Mouse (Mus musculus): ENCODE data around the gene Dnase1l3. TPM values are rescaled to one million over a fixed set of nuclear protein-coding genes. Genes with fewer than 3 reads are reported as not detected.
"Not testable (repeated sequence)": the region's sequence is repeated elsewhere in the genome, so short reads cannot be mapped to it uniquely, and the experiment has no call there.

Gene Dnase1l3
- polyA plus RNA-seq, 1 experiment from 2014 or later, result not detected

DNA sequence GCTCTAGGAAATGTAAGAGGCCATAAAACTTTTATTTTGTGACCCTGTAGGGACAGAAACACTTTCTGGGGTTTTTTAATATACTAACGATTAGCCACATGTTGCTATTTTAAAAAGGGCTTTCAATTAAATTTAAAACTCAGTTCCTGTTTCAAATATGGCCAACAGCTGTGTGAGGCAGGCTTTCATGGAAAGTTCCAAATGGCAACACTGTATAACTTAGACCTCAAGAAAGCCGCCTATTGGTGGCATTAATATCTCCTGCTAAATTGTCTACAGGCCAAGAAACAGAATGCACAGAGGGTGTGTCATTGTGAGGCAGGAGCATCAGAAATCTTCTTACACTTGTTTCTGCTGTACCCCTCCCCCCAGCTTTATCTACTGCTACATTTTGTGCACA, 13.1 kb upstream of the Dnase1l3 start:
- Histone ChIP-seq H3K4me3 (no peak overlapping the region), H3K27me3 (ENCODE audit: insufficient read depth, poor library complexity, severe bottlenecking) (peaks cover 8% of the 10 kb centered on the region), H3K36me3 (no peaks in the 10 kb centered on the region), H3K9me3 (no peaks in the 10 kb centered on the region), H3K27ac (no peak overlapping the region), H3K4me1 (0 out of 2 replicates have a peak, but pooled peaks cover 8% of the 10 kb centered on the region)
- no peak for DNase-seq (ENCODE audit: low spot score)
- 81% methylated on average over 2 of the region's 2 CpGs for WGBS

DNA sequence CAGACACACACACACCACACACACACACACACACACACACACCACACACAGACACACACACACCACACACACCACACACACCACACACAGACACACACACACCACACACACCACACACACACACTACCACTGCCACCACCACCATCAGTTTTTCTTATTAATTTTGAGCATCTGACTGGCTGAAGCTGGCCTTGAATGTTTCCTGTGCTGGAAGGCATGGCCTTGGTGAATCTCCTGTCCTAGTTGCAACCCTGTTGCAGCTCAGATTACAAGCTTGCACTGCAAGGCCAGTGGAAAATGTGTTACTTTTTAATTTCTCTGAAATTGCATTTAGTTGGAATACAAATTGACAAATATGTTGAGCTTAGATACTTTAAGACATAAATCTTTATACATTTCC, 12.7 kb upstream of the Dnase1l3 start:
- Histone ChIP-seq H3K9me3 (no peaks in the 10 kb centered on the region), H3K27ac (no peak overlapping the region), H3K27me3 (ENCODE audit: insufficient read depth, poor library complexity, severe bottlenecking) (peaks cover 13% of the 10 kb centered on the region), H3K4me1 (0 out of 2 replicates have a peak, but pooled peaks cover 10% of the 10 kb centered on the region), H3K4me3 (no peak overlapping the region), H3K36me3 (no peaks in the 10 kb centered on the region)
- no peak for DNase-seq (ENCODE audit: low spot score)

DNA sequence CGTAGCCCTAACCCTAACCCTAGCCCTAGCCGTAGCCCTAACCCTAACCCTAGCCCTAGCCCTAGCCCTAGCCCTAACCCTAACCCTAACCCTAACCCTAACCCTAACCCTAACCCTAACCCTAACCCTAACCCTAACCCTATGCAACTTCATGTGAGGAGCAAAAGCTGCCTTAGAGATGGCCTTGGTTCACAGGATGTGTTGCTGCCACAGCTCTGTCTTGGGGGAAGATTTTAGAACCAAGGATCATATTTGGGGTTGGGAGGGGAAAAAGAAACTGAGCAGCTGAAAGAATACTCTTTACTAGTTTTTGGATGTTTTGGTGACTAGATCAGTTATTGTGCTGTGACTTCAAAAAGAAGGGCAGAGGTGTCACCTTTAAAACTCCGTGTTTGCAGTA, 11.7 kb upstream of the Dnase1l3 start:
- Histone ChIP-seq H3K4me1 (peaks cover 14% of the 10 kb centered on the region; the same call in 1 of the 2 replicates), H3K27me3 (ENCODE audit: insufficient read depth, poor library complexity, severe bottlenecking) (peaks cover 23% of the 10 kb centered on the region)
- not testable (repeated sequence) for DNase-seq (ENCODE audit: low spot score); H3K27ac ChIP-seq; H3K4me3 ChIP-seq; H3K36me3 ChIP-seq; H3K9me3 ChIP-seq
- WGBS, result 63% methylated on average over 3 of the region's 3 CpGs

DNA sequence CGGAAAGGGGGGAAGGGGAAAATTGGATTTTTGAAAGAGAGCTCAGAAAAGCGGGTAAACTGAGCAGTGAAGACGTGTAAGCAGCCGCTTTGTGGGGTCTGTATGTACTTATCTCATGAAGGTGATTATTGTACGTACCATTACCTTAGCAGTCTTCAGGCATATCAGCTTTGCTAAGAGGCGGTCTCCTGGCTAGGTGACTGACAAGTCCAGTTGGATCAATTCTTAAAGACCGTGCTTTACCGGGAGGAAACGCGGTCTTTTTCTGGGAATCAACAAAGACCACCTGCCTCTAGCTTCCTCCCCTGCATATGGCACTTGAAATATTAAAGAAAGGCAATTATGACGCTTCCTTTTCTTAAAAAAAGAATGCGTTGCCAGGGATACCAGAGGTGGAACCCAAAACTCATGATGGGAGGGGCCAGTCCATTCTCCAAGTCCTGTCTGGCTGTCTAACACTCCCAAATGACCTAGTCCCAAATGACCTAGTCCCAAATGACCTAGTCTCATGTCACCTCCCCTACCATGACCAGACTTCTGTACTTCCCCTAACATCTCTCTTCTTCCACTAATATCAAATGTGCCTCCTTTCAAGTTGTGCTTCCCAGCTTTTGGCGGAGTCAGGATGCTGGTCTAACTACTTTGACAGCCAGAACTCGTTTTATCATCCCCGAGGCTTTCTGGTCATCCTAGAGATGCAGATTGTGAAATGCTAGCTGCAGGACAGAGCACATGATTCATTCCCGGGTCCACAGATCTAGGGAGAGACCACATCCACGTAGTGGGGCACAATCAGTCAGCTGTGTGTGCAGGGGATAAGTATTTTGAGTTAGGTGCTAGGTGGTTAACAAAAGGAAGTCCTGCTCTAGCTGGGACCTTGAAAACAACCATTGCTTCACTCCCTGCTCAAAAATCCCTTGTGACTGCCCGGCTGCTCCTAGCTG, 9.6 kb upstream of the Dnase1l3 start:
- Histone ChIP-seq H3K4me1 (peaks cover 16% of the 10 kb centered on the region; the same call in 1 of the 2 replicates), H3K27me3 (ENCODE audit: insufficient read depth, poor library complexity, severe bottlenecking) (peaks cover 43% of the 10 kb centered on the region), H3K4me3 (peak overlapping the region; percentile 73), H3K9me3 (no peaks in the 10 kb centered on the region), H3K36me3 (no peaks in the 10 kb centered on the region), H3K27ac (no peak overlapping the region)
- WGBS, result 54% methylated on average over 18 of the region's 18 CpGs
- no peak for DNase-seq (ENCODE audit: low spot score)

DNA sequence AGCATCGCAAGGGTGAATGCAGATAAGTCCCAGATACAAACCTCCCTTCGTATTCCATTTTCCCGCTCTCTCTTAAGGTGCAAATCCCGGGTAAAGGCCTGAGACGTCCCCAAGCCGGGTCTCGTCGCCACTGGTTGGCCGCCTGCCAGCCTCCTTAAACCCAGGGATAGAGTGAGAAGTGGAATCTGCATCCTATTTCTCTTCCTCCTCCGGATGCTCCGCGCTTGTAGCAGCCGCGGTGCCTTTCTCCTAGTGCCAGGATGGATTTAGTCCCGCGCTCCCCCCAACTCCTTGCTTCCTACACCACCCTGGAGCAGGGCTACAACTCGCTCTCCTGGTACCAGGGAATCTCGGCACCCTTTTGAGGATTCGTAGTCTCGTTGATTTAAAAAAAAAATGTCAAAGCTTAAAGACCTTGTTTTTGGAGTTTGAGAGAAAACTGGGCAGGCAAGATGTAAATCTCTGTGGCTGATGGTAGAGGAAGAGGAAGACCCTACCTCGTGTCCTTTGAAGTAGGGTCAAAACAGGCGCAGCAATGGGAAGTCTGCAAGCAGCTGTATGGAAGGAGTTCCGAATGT, 8.8 kb upstream of the Dnase1l3 start:
- DNase-seq (ENCODE audit: low spot score), result no peak
- H3K27ac ChIP-seq, result peak overlapping the region; percentile 78
- 1% methylated on average over 23 of the region's 23 CpGs for WGBS

DNA sequence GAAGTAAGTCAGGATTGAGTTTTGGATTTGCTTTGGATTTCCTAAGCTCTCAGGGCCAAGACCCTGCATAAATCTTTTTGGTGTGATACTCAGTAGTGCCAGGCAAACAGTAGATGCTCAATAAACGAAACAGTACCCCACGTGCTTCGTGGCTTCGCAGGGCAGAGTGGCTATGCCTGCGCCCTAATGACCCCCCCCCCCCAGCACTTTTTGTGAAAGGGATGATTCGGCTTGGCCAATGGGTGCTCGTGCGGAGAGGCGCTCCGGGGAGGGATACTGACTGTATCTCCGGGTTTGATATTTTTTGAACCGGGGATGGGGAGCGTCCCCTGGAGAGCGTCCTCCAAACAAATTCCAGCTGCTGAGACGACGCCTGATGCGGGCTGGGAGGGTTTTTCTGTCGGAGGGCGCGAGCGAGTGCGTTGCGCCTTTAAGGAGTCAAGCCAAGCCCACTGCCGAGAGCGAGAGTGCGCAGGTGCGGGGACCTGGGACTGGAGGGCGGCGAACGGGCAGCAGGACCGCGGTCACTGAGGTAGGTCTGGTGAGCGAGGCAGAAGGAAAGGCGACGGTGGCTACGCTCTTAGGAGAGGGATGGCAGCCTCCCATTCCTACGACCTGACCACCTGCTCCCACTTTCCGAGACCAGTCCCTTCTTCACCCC, 8.2 kb upstream of the Dnase1l3 start, which contains the start of gene Abhd6:
Abhd6 (plus strand) TSS at position 471 of the 661 bp plus-strand sequence.
- Histone ChIP-seq H3K27ac (peak within 1 kb of the TSS; percentile 78), H3K9me3 (no peaks in the 10 kb centered on the region), H3K27me3 (ENCODE audit: insufficient read depth, poor library complexity, severe bottlenecking) (peaks cover 44% of the 10 kb centered on the region), H3K4me3 (peak within 1 kb of the TSS; percentile 73), H3K4me1 (peaks cover 16% of the 10 kb centered on the region; the same call in 1 of the 2 replicates), H3K36me3 (no peaks in the 10 kb centered on the region)
- WGBS, result 3% methylated on average over 38 of the region's 38 CpGs
- DNase-seq (ENCODE audit: low spot score), result peak; percentile 90

More for the DNA sequence above, 8.8 kb upstream of the Dnase1l3 start:
- Histone ChIP-seq H3K4me1 (peaks cover 16% of the 10 kb centered on the region; the same call in 1 of the 2 replicates), H3K9me3 (no peaks in the 10 kb centered on the region), H3K36me3 (no peaks in the 10 kb centered on the region), H3K27me3 (ENCODE audit: insufficient read depth, poor library complexity, severe bottlenecking) (peaks cover 44% of the 10 kb centered on the region), H3K4me3 (peak overlapping the region; percentile 73)

DNA sequence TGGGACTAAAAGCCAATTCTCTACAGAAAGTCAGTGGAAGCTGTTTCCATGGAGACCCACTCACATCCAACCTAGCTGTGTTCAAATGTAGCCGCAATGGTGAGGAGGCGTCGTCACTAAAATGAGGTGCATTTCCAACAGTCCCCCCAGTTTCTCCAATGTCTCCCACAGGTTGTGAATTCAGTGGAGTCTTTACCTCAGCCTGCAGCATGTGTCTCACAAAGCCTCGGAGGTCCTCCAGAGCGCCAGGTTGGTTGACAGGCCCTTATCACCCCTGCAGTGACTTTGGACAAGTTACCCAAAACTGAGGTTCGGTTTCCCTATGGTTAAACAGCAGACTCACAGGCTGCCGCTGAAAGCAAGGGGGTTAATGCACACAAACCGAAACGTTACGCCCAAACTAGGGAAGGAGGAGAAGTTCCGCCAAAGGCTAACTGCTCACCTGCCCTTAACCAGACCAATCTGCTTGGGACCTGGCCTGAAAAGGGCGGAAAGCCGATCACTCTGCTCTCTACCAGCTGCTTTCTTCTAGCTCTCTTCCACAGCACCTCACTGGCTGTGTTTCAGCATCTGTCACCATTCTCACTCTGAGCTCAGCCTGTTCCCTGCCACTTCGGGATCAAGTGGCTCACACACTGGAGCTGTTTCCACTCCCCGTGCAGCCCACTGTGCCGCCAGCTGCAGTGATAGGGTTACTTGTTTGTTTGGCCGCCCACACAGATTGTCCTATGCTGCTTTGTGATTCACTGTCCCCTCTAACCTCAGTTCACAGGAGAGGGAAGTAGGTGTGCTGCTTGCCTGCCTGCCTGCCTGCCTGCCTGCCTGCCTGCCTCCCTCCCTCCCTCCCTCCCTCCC, 6.7 kb upstream of the Dnase1l3 start:
- peaks cover 44% of the 10 kb centered on the region for H3K27me3 ChIP-seq (ENCODE audit: insufficient read depth, poor library complexity, severe bottlenecking)
- peak overlapping the region; percentile 16 for H3K4me3 ChIP-seq
- no peak overlapping the region for H3K27ac ChIP-seq
- peaks cover 16% of the 10 kb centered on the region; the same call in 1 of the 2 replicates for H3K4me1 ChIP-seq
- peak; percentile 79 for DNase-seq (ENCODE audit: low spot score)
- WGBS, result 18% methylated on average over 17 of the region's 17 CpGs
- no peaks in the 10 kb centered on the region for H3K36me3 ChIP-seq
- H3K9me3 ChIP-seq, result no peaks in the 10 kb centered on the region

DNA sequence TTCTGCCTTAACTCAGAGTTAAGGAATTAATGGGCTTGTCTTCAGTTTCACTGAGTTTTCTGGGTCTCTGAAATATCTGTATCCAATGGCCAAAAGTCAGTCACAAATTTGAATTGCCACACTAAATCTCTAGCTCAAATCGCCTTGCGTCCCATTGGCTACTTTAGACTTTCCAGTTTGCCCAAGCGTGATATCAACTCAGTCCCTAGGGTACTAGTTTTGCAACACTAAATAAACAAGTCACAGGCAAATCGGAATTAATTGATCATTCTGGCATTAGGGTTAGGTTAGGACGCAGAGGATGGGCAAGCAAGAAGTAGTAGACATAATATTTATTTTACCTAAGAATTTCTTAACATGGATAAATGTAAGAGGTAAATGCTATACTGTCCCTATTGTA, 5.9 kb upstream of the Dnase1l3 start:
- no peaks in the 10 kb centered on the region for H3K9me3 ChIP-seq
- peaks cover 16% of the 10 kb centered on the region; the same call in 1 of the 2 replicates for H3K4me1 ChIP-seq
- no peak overlapping the region for H3K4me3 ChIP-seq
- no peak overlapping the region for H3K27ac ChIP-seq
- DNase-seq (ENCODE audit: low spot score), result no peak
- peaks cover 51% of the 10 kb centered on the region for H3K27me3 ChIP-seq (ENCODE audit: insufficient read depth, poor library complexity, severe bottlenecking)
- no peaks in the 10 kb centered on the region for H3K36me3 ChIP-seq
- WGBS, result 77% methylated on average over 5 of the region's 5 CpGs

DNA sequence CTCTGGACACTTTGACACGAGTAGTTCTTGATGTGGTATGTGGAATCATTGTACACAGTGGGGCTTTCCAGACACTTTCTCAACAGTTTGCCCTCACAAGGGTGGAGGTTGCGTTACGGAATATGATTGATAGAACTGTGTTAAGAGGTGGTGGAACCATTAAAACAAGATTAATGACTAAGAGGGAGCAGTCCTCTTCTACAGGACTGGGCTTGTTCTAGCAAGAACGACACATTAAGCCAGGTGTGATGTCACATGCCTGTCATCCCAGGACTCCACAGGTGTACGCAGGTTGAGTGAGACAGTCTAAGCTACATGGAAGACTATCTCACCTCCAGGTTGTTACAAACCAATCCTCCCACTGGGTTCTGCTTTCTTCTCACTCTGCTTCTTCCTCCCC, 5.1 kb upstream of the Dnase1l3 start:
- 80% methylated on average over 5 of the region's 5 CpGs for WGBS
- Histone ChIP-seq H3K9me3 (no peaks in the 10 kb centered on the region), H3K36me3 (no peaks in the 10 kb centered on the region), H3K27ac (no peak overlapping the region), H3K27me3 (ENCODE audit: insufficient read depth, poor library complexity, severe bottlenecking) (peaks cover 54% of the 10 kb centered on the region), H3K4me3 (no peak overlapping the region), H3K4me1 (peaks cover 16% of the 10 kb centered on the region; the same call in 1 of the 2 replicates)
- no peak for DNase-seq (ENCODE audit: low spot score)

DNA sequence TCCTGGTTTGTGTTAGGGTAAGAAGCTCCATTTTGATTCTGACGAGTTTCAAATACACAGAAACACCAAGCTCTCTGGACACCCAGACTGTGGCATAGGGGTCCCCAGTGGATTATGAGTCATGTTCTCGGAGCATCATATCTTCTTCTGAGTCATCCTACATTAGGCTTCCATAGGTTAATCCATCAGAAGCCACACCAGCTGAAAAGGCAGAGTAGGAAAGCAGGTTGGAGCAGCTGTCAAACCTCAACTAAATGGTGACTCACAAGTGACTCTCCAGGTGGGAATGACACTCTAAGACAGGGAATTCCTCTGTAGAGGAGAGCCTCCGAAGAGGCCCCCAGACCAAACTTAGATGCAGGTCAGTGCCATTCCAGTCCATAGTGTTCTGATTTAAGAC, 4.7 kb upstream of the Dnase1l3 start:
- 67% methylated on average over 3 of the region's 3 CpGs for WGBS
- Histone ChIP-seq H3K27ac (no peak overlapping the region), H3K4me3 (no peak overlapping the region), H3K4me1 (peaks cover 15% of the 10 kb centered on the region; the same call in 1 of the 2 replicates), H3K36me3 (no peaks in the 10 kb centered on the region), H3K9me3 (no peaks in the 10 kb centered on the region), H3K27me3 (ENCODE audit: insufficient read depth, poor library complexity, severe bottlenecking) (peaks cover 53% of the 10 kb centered on the region)
- no peak for DNase-seq (ENCODE audit: low spot score)

DNA sequence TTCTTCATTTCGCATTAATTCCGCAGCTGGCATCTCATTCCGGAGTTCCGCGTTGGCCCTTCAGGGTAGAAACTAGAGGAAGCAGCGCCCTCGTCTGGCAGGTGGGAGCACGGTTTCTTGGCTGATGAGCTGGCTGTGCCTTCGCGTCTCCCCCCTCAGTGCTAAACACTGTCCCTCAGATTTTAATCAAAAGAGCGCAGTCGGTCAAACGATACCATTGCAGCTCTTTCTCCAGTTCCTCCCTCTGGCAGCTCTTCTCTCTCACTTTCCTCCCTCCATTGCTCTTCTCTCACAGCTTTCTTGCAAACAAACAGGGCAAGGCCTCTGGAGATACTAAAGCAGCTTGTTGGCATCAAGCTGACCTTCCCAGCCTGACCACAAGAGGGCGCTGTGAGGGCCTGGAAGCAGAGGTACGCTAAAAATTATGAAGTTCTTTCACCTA, 2.9 kb upstream of the Dnase1l3 start:
- peak overlapping the region; percentile 62 for H3K27ac ChIP-seq
- no peaks in the 10 kb centered on the region for H3K36me3 ChIP-seq
- 2% methylated on average over 15 of the region's 15 CpGs for WGBS
- H3K4me3 ChIP-seq, result peak overlapping the region; percentile 45
- H3K27me3 ChIP-seq (ENCODE audit: insufficient read depth, poor library complexity, severe bottlenecking), result peaks cover 46% of the 10 kb centered on the region
- no peaks in the 10 kb centered on the region for H3K9me3 ChIP-seq
- H3K4me1 ChIP-seq, result peaks cover 6% of the 10 kb centered on the region; the same call in 1 of the 2 replicates
- peak; percentile 91 for DNase-seq (ENCODE audit: low spot score)

DNA sequence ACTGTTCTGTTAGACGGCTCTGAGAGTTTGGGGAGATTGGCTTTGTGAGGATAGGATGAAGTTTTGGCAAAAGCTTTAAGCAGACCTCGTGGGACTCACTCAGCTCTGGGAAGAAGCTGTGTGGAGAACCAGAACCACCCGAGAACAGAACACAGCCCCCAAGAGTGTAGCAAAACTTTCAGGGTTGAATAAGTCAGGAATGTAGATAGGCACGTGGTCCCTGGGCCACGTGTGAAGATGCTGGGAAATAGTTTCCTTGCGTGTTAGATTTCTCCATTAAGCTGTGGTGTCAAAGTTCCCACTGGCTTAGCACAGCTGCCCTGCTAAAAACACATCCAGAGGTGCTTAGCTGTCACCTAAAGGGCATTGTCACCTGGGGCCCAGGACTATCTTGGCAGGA, 2.2 kb downstream of the Dnase1l3 start:
- no peak overlapping the region for H3K4me3 ChIP-seq
- 62% methylated on average over 6 of the region's 6 CpGs for WGBS
- no peak for DNase-seq (ENCODE audit: low spot score)
- peaks cover 13% of the 10 kb centered on the region for H3K27me3 ChIP-seq (ENCODE audit: insufficient read depth, poor library complexity, severe bottlenecking)
- no peak overlapping the region for H3K27ac ChIP-seq
- no peaks in the 10 kb centered on the region for H3K9me3 ChIP-seq
- peaks cover 3% of the 10 kb centered on the region; the same call in 1 of the 2 replicates for H3K4me1 ChIP-seq
- H3K36me3 ChIP-seq, result no peaks in the 10 kb centered on the region
